Mouse (Mus musculus) lung, adult 2 months (tissue): ENCODE data around the gene Pkp4.

Source experiments
- CTCF ChIP-seq: fragments of 200-500 bp; IDR thresholded peaks from 2 replicates; pipeline ENCODE4 v1.5.1; 2011; ENCODE audit warnings: mild to moderate bottlenecking, low read length, control low read depth; ENCODE audit not compliant: insufficient read depth
- POLR2A ChIP-seq: fragments of 200-500 bp; IDR thresholded peaks from 2 replicates; pipeline ENCODE4 v1.6.1; 2011; ENCODE audit warnings: low read depth, mild to moderate bottlenecking, control low read depth, low read length, borderline replicate concordance; ENCODE audit errors: extremely low read depth

DNA sequence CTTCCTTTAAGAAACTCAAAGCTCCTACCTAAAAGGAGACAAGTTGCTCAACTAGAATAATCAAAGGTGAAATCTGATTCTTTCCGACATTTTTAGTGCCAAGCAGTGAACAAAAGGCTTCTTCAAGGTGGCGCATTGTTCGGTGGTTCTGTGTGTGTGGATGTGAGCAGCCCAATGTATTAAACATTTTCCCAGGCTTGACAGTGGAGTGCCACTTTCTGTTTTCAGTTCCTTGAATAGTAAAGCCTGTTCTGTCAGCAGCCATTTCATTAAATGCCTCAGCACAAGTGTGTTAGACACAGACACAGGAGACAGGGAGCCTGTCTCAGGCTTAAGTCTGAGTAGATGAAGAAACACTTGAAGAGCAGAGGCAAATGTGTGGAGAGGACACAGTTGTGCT lies 39.9 kb downstream of the Pkp4 start:
- TF ChIP-seq CTCF (no peak), POLR2A (no peak)
